Mouse (Mus musculus) MEL (cell line): ENCODE results near the gene Relb.

ENCODE experiments used
- CTCF ChIP-seq, 3 experiments: IDR thresholded peaks in 2 of 3; conservative IDR thresholded peaks in 1 of 3; 2 replicates each; pipeline ENCODE4 v1.5.1; 2011 to 2012; ENCODE audit warnings: low read length in 3 of 3, low read depth in 2 of 3, mild to moderate bottlenecking in 2 of 3, improper control_type of control experiment in 1 of 3, inconsistent platforms in 1 of 3, mixed read lengths in 1 of 3, moderate library complexity in 1 of 3; ENCODE audit not compliant: control insufficient read depth in 1 of 3, insufficient read depth in 1 of 3, poor library complexity in 1 of 3, severe bottlenecking in 1 of 3
- EP300 ChIP-seq, 2 experiments: IDR thresholded peaks; 2 replicates each; pipeline ENCODE4 v1.6.1; 2011; ENCODE audit warnings: improper control_type of control experiment in 2 of 2, low read length in 2 of 2, low read depth in 1 of 2, mild to moderate bottlenecking in 1 of 2
- GATA1 ChIP-seq: IDR thresholded peaks from 2 replicates; pipeline ENCODE4 v1.6.1; 2011; ENCODE audit warnings: low read depth, low read length, improper control_type of control experiment
- HCFC1 ChIP-seq: IDR thresholded peaks from 2 replicates; pipeline ENCODE4 v1.6.1; 2012; ENCODE audit warnings: low read depth, mild to moderate bottlenecking, inconsistent platforms, low read length, improper control_type of control experiment, moderate library complexity
- MAX ChIP-seq: IDR thresholded peaks from 2 replicates; pipeline ENCODE4 v1.6.1; 2011; ENCODE audit warnings: low read length, improper control_type of control experiment
- MAZ ChIP-seq: IDR thresholded peaks from 2 replicates; pipeline ENCODE4 v1.6.1; 2012; ENCODE audit warnings: low read depth, mild to moderate bottlenecking, inconsistent platforms, low read length, improper control_type of control experiment
- MXI1 ChIP-seq: IDR thresholded peaks from 2 replicates; pipeline ENCODE4 v1.6.1; 2011; ENCODE audit warnings: mild to moderate bottlenecking, low read depth, low read length, improper control_type of control experiment
- POLR2AphosphoS2 ChIP-seq: IDR thresholded peaks from 2 replicates; pipeline ENCODE4 v1.6.1; 2011; ENCODE audit warnings: low read length, improper control_type of control experiment
- RCOR1 ChIP-seq: IDR thresholded peaks from 2 replicates; pipeline ENCODE4 v1.6.1; 2012; ENCODE audit warnings: low read depth, mild to moderate bottlenecking, inconsistent platforms, low read length, improper control_type of control experiment
- SIN3A ChIP-seq: IDR thresholded peaks from 2 replicates; pipeline ENCODE4 v1.6.1; 2012; ENCODE audit warnings: low read length, improper control_type of control experiment, inconsistent platforms
- ZNF384 ChIP-seq: IDR thresholded peaks from 2 replicates; pipeline ENCODE4 v1.6.1; 2012; ENCODE audit warnings: low read depth, mild to moderate bottlenecking, inconsistent platforms, low read length, improper control_type of control experiment

GRCm38 (mm10) chr7:19628536-19629360 is 490 bp downstream of the Relb start:
- TF ChIP-seq RCOR1 (no peak), MAZ (no peak), CTCF (IDR thresholded peaks at IDR 0.05 in 2 of 3, conservative IDR thresholded peaks at IDR 0.05 in 1 of 3; ENCODE audit: control insufficient read depth in 1 of 3, insufficient read depth in 1 of 3, low read depth in 2 of 3, low read length in 3 of 3, poor library complexity in 1 of 3, severe bottlenecking in 1 of 3) (no peak), GATA1 (no peak), SIN3A (no peak; the same call in 1 of the 2 replicates), MAX (no peak), EP300 (IDR thresholded peaks at IDR 0.05; ENCODE audit: low read depth in 1 of 2, low read length in 2 of 2) (no peak), HCFC1 (peak; percentile 32; the same call in 1 of the 2 replicates), MXI1 (peak; percentile 70), ZNF384 (no peak), POLR2AphosphoS2 (no peak)
